Mouse (Mus musculus): ENCODE data around the gene Lgr5. TPM values are rescaled to one million over a fixed set of nuclear protein-coding genes. Genes with fewer than 3 reads are reported as not detected.

The Lgr5 gene
- polyA plus RNA-seq, 1 experiment from 2014 or later, result 4.4 TPM

- Histone ChIP-seq H3K27ac (ENCODE audit: low read length) (no peak overlapping the region), H3K4me2 (ENCODE audit: low read depth, low read length) (no peak overlapping the region), H3K27me3 (ENCODE audit: control insufficient read depth, insufficient read depth, low read length) (peaks cover 9% of the 10 kb centered on the region), H3K9ac (ENCODE audit: low read length) (no peak overlapping the region), H3K9me3 (replicated peaks; ENCODE audit: control insufficient read depth, low read length) (no peaks in the 10 kb centered on the region), H3K4me1 (ENCODE audit: control insufficient read depth, insufficient read depth, low read length) (no peaks in the 10 kb centered on the region), H3K36me3 (ENCODE audit: control insufficient read depth, insufficient read depth, low read length) (no peaks in the 10 kb centered on the region), H3K4me3 (replicated peaks; ENCODE audit: low read length) (no peak overlapping the region)
- 64% methylated on average over 7 of the region's 7 CpGs for WGBS
- ATAC-seq (ENCODE audit: insufficient read depth, low FRiP score), result no peak
Observed at GRCm38 (mm10) chr10:115579076-115579475, 8.5 kb downstream of the Lgr5 start.

- Histone ChIP-seq H3K27ac (ENCODE audit: low read length) (no peak overlapping the region), H3K4me3 (replicated peaks; ENCODE audit: low read length) (no peak overlapping the region), H3K27me3 (ENCODE audit: control insufficient read depth, insufficient read depth, low read length) (no peaks in the 10 kb centered on the region), H3K36me3 (ENCODE audit: control insufficient read depth, insufficient read depth, low read length) (no peaks in the 10 kb centered on the region), H3K9me3 (replicated peaks; ENCODE audit: control insufficient read depth, low read length) (no peaks in the 10 kb centered on the region), H3K4me2 (ENCODE audit: low read depth, low read length) (no peak overlapping the region), H3K4me1 (ENCODE audit: control insufficient read depth, insufficient read depth, low read length) (no peaks in the 10 kb centered on the region; the same call in 1 of the 2 replicates), H3K9ac (ENCODE audit: low read length) (no peak overlapping the region)
- no peak for ATAC-seq (ENCODE audit: insufficient read depth, low FRiP score)
- WGBS, result 41% methylated on average over 3 of the region's 3 CpGs
Observed at GRCm38 (mm10) chr10:115571734-115572440, 15.7 kb downstream of the Lgr5 start.

GRCm38 (mm10) chr10:115571317-115571716 lies 16.3 kb downstream of the Lgr5 start:
- Histone ChIP-seq H3K4me1 (ENCODE audit: control insufficient read depth, insufficient read depth, low read length) (no peaks in the 10 kb centered on the region; the same call in 1 of the 2 replicates), H3K27ac (ENCODE audit: low read length) (no peak overlapping the region), H3K9ac (ENCODE audit: low read length) (no peak overlapping the region), H3K4me3 (replicated peaks; ENCODE audit: low read length) (no peak overlapping the region), H3K4me2 (ENCODE audit: low read depth, low read length) (no peak overlapping the region), H3K36me3 (ENCODE audit: control insufficient read depth, insufficient read depth, low read length) (no peaks in the 10 kb centered on the region), H3K27me3 (ENCODE audit: control insufficient read depth, insufficient read depth, low read length) (no peaks in the 10 kb centered on the region), H3K9me3 (replicated peaks; ENCODE audit: control insufficient read depth, low read length) (no peaks in the 10 kb centered on the region)
- no peak for ATAC-seq (ENCODE audit: insufficient read depth, low FRiP score)
- WGBS, result 83% methylated on average over 6 of the region's 6 CpGs

GRCm38 (mm10) chr10:115570577-115570976 lies 17.0 kb downstream of the Lgr5 start:
- H3K4me3 ChIP-seq (replicated peaks; ENCODE audit: low read length), result no peak overlapping the region
- H3K27me3 ChIP-seq (ENCODE audit: control insufficient read depth, insufficient read depth, low read length), result no peaks in the 10 kb centered on the region
- H3K36me3 ChIP-seq (ENCODE audit: control insufficient read depth, insufficient read depth, low read length), result no peaks in the 10 kb centered on the region
- no peaks in the 10 kb centered on the region; the same call in 1 of the 2 replicates for H3K4me1 ChIP-seq (ENCODE audit: control insufficient read depth, insufficient read depth, low read length)
- H3K9ac ChIP-seq (ENCODE audit: low read length), result no peak overlapping the region
- 80% methylated on average over 2 of the region's 2 CpGs for WGBS
- no peak overlapping the region for H3K4me2 ChIP-seq (ENCODE audit: low read depth, low read length)
- H3K9me3 ChIP-seq (replicated peaks; ENCODE audit: control insufficient read depth, low read length), result no peaks in the 10 kb centered on the region
- no peak overlapping the region for H3K27ac ChIP-seq (ENCODE audit: low read length)
- no peak for ATAC-seq (ENCODE audit: insufficient read depth, low FRiP score)

GRCm38 (mm10) chr10:115569712-115570491 lies 17.7 kb downstream of the Lgr5 start, which contains the start of gene A930009A15Rik:
Gene A930009A15Rik, plus strand, starts transcription at chr10:115569986.
- H3K27me3 ChIP-seq (ENCODE audit: control insufficient read depth, insufficient read depth, low read length), result no peaks in the 10 kb centered on the region
- H3K9ac ChIP-seq (ENCODE audit: low read length), result no peak within 1 kb of the TSS
- no peak within 1 kb of the TSS for H3K4me3 ChIP-seq (replicated peaks; ENCODE audit: low read length)
- H3K4me2 ChIP-seq (ENCODE audit: low read depth, low read length), result no peak within 1 kb of the TSS
- H3K36me3 ChIP-seq (ENCODE audit: control insufficient read depth, insufficient read depth, low read length), result no peaks in the 10 kb centered on the region
- 81% methylated on average over 15 of the region's 15 CpGs for WGBS
- no peaks in the 10 kb centered on the region for H3K9me3 ChIP-seq (replicated peaks; ENCODE audit: control insufficient read depth, low read length)
- no peaks in the 10 kb centered on the region; the same call in 1 of the 2 replicates for H3K4me1 ChIP-seq (ENCODE audit: control insufficient read depth, insufficient read depth, low read length)
- H3K27ac ChIP-seq (ENCODE audit: low read length), result no peak within 1 kb of the TSS
- ATAC-seq (ENCODE audit: insufficient read depth, low FRiP score), result no peak

GRCm38 (mm10) chr10:115563961-115564360 lies 23.6 kb downstream of the Lgr5 start:
- ATAC-seq (ENCODE audit: insufficient read depth, low FRiP score), result no peak
- H3K36me3 ChIP-seq (ENCODE audit: control insufficient read depth, insufficient read depth, low read length), result no peaks in the 10 kb centered on the region
- no peak overlapping the region for H3K4me3 ChIP-seq (replicated peaks; ENCODE audit: low read length)
- no peaks in the 10 kb centered on the region for H3K9me3 ChIP-seq (replicated peaks; ENCODE audit: control insufficient read depth, low read length)
- H3K27ac ChIP-seq (ENCODE audit: low read length), result no peak overlapping the region
- WGBS, result 81% methylated on average over 5 of the region's 5 CpGs
- H3K9ac ChIP-seq (ENCODE audit: low read length), result no peak overlapping the region
- H3K4me2 ChIP-seq (ENCODE audit: low read depth, low read length), result no peak overlapping the region
- no peaks in the 10 kb centered on the region for H3K27me3 ChIP-seq (ENCODE audit: control insufficient read depth, insufficient read depth, low read length)
- 0 out of 2 replicates have a peak, but pooled peaks cover 3% of the 10 kb centered on the region for H3K4me1 ChIP-seq (ENCODE audit: control insufficient read depth, insufficient read depth, low read length)

GRCm38 (mm10) chr10:115562911-115563686 lies 24.5 kb downstream of the Lgr5 start:
- 86% methylated on average over 4 of the region's 4 CpGs for WGBS
- no peaks in the 10 kb centered on the region for H3K27me3 ChIP-seq (ENCODE audit: control insufficient read depth, insufficient read depth, low read length)
- no peak for ATAC-seq (ENCODE audit: insufficient read depth, low FRiP score)
- H3K4me2 ChIP-seq (ENCODE audit: low read depth, low read length), result no peak overlapping the region
- H3K9me3 ChIP-seq (replicated peaks; ENCODE audit: control insufficient read depth, low read length), result no peaks in the 10 kb centered on the region
- no peak overlapping the region for H3K4me3 ChIP-seq (replicated peaks; ENCODE audit: low read length)
- no peak overlapping the region for H3K9ac ChIP-seq (ENCODE audit: low read length)
- no peaks in the 10 kb centered on the region for H3K36me3 ChIP-seq (ENCODE audit: control insufficient read depth, insufficient read depth, low read length)
- 0 out of 2 replicates have a peak, but pooled peaks cover 3% of the 10 kb centered on the region for H3K4me1 ChIP-seq (ENCODE audit: control insufficient read depth, insufficient read depth, low read length)
- H3K27ac ChIP-seq (ENCODE audit: low read length), result no peak overlapping the region

- Histone ChIP-seq H3K4me3 (replicated peaks; ENCODE audit: low read length) (no peak overlapping the region), H3K4me1 (ENCODE audit: control insufficient read depth, insufficient read depth, low read length) (0 out of 2 replicates have a peak, but pooled peaks cover 3% of the 10 kb centered on the region), H3K9me3 (replicated peaks; ENCODE audit: control insufficient read depth, low read length) (no peaks in the 10 kb centered on the region), H3K27me3 (ENCODE audit: control insufficient read depth, insufficient read depth, low read length) (no peaks in the 10 kb centered on the region), H3K4me2 (ENCODE audit: low read depth, low read length) (peak overlapping the region; percentile 20; the same call in 1 of the 2 replicates), H3K9ac (ENCODE audit: low read length) (no peak overlapping the region), H3K27ac (ENCODE audit: low read length) (peak overlapping the region; percentile 27; the same call in 1 of the 2 replicates), H3K36me3 (ENCODE audit: control insufficient read depth, insufficient read depth, low read length) (no peaks in the 10 kb centered on the region)
- peak; percentile 80; the same call in 1 of the 2 replicates for ATAC-seq (ENCODE audit: insufficient read depth, low FRiP score)
- WGBS, result 50% methylated on average over 12 of the region's 12 CpGs
Observed at GRCm38 (mm10) chr10:115561136-115561880, 26.3 kb downstream of the Lgr5 start.

All from stomach, embryonic 16.5 days (tissue).